Mouse (Mus musculus): ENCODE results near the gene Rwdd1.

DNA sequence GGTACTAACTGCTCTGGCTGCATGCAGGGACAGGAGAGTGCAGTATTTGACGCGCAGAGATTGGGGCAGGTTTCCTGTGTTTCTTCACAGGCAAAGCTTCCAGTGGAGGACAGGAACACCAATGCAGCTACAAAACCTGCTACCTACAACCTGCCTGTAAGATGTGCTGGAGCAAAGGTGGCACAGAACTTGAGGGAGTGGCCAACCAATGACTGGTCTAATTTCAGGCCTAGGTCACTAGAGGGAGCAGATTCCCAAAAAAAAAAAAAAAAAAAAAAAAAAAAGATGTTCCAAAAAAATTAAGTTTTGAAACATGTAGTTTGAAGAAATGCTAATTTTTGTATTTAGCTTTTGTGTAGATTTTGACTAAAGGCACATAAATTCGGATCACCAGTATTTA lies 66.9 kb downstream of the Rwdd1 start:
- TF ChIP-seq POLR2A (IDR thresholded peaks at IDR 0.05; ENCODE audit: low read depth, low read length): no peak
- no peak for TF ChIP-seq CTCF (IDR thresholded peaks at IDR 0.05; ENCODE audit: extremely low read depth, insufficient read length, insufficient replicate concordance, low read depth, low read length)
